Mouse (Mus musculus) embryonic fibroblast, embryonic 13.5 days (primary cell): ENCODE measurements around the gene Optc.

Experiments
- CTCF ChIP-seq: IDR thresholded peaks from 2 replicates; pipeline ENCODE4 v1.5.1; 2011; ENCODE audit warnings: mild to moderate bottlenecking, control low read depth, low read length, moderate library complexity, borderline replicate concordance; ENCODE audit not compliant: insufficient read depth
- POLR2A ChIP-seq: IDR thresholded peaks from 2 replicates; pipeline ENCODE4 v1.6.1; 2011; ENCODE audit warnings: low read depth, mild to moderate bottlenecking, control low read depth, low read length, moderate library complexity

GRCm38 (mm10) chr1:133854421-133855273, 53.2 kb downstream of the Optc start:
- TF ChIP-seq CTCF (no peak), POLR2A (no peak)
